Mouse (Mus musculus) hindbrain, embryonic 15.5 days (tissue): Measurements from ENCODE around the gene Sesn1. TPM values are rescaled to one million over a fixed set of nuclear protein-coding genes. Genes with fewer than 3 reads are reported as not detected.
A peak's percentile ranks its signal among the peaks of the same experiment; 100 is the strongest.

ENCODE experiments used
- ATAC-seq: fragments of 200-750 bp; cut with Nextera tagmentation; 2 replicates; pipeline ENCODE4 v1.8.0; 2017; ENCODE audit warnings: low read depth, moderate number of reproducible peaks, moderate TSS enrichment; ENCODE audit not compliant: low FRiP score
- H3K27ac ChIP-seq: fragments of 300-500 bp; sonication (generic); replicated peaks from 2 replicates; pipeline ENCODE4 v1.5.1; 2015; ENCODE audit warnings: mild to moderate bottlenecking, inconsistent platforms
- H3K27me3 ChIP-seq: fragments of 300-500 bp; sonication (generic); 2 replicates; pipeline ENCODE4 v1.6.1; 2015; ENCODE audit warnings: control low read depth, inconsistent platforms
- H3K36me3 ChIP-seq: fragments of 300-500 bp; sonication (generic); 2 replicates; pipeline ENCODE4 v1.6.1; 2015; ENCODE audit warnings: control low read depth, inconsistent platforms
- H3K4me1 ChIP-seq: fragments of 300-500 bp; sonication (generic); replicated peaks from 2 replicates; pipeline ENCODE4 v1.6.1; 2015; ENCODE audit warnings: control low read depth, inconsistent platforms
- H3K4me2 ChIP-seq: fragments of 300-500 bp; sonication (generic); 2 replicates; pipeline ENCODE4 v1.6.1; 2015; ENCODE audit warnings: moderate library complexity, mild to moderate bottlenecking, inconsistent platforms
- H3K4me3 ChIP-seq: fragments of 300-500 bp; sonication (generic); 2 replicates; pipeline ENCODE4 v1.5.1; 2015; ENCODE audit warnings: mild to moderate bottlenecking, inconsistent platforms
- H3K9ac ChIP-seq: fragments of 300-500 bp; sonication (generic); 2 replicates; pipeline ENCODE4 v1.6.1; 2015; ENCODE audit warnings: inconsistent platforms
- H3K9me3 ChIP-seq: fragments of 300-500 bp; sonication (generic); 2 replicates; pipeline ENCODE4 v1.6.1; 2016; ENCODE audit warnings: control low read depth, inconsistent platforms
- WGBS: fragments of 180-500 bp; shearing (Covaris S2); methylation state at CpG from one replicate; pipeline ENCODE4 v1.1.7; 2015; 5-methylcytosine and 5-hydroxymethylcytosine counted together
- polyA plus RNA-seq: library from polyadenylated mRNA; unstranded; fragments of >200 nt; fragmentation: Nextera tagmentation; extraction: Ambion mirVana; gene quantifications from 2 replicates; pipeline ENCODE4 v1.2.1, GENCODE M21; 2015

Sesn1 gene
- polyA plus RNA-seq, 1 experiment from 2014 or later, result 37.4 TPM

GRCm38 (mm10) chr10:41879675-41880074 lies 69.9 kb downstream of the Sesn1 start:
- ATAC-seq, result no peak
- WGBS, result 87% methylated on average over 1 of the region's 1 CpGs

GRCm38 (mm10) chr10:41880206-41880605 lies 70.5 kb downstream of the Sesn1 start:
- H3K4me2 ChIP-seq, result no peak overlapping the region
- H3K27me3 ChIP-seq, result no peaks in the 10 kb centered on the region
- peaks cover 9% of the 10 kb centered on the region for H3K4me1 ChIP-seq
- no peaks in the 10 kb centered on the region for H3K36me3 ChIP-seq
- no peak for ATAC-seq
- no peak overlapping the region for H3K9ac ChIP-seq
- 41% methylated on average over 4 of the region's 4 CpGs for WGBS
- no peak overlapping the region for H3K27ac ChIP-seq
- no peaks in the 10 kb centered on the region for H3K9me3 ChIP-seq
- no peak overlapping the region for H3K4me3 ChIP-seq

More at GRCm38 (mm10) chr10:41879675-41880074, 69.9 kb downstream of the Sesn1 start:
- H3K4me2 ChIP-seq, result no peak overlapping the region
- no peak overlapping the region for H3K27ac ChIP-seq
- no peak overlapping the region for H3K4me3 ChIP-seq
- H3K4me1 ChIP-seq, result peaks cover 9% of the 10 kb centered on the region
- H3K9me3 ChIP-seq, result no peaks in the 10 kb centered on the region
- no peaks in the 10 kb centered on the region for H3K27me3 ChIP-seq
- H3K9ac ChIP-seq, result no peak overlapping the region
- H3K36me3 ChIP-seq, result no peaks in the 10 kb centered on the region

- Histone ChIP-seq H3K4me2 (no peak overlapping the region), H3K36me3 (no peaks in the 10 kb centered on the region), H3K9me3 (no peaks in the 10 kb centered on the region), H3K4me3 (no peak overlapping the region), H3K9ac (no peak overlapping the region), H3K27ac (no peak overlapping the region), H3K27me3 (no peaks in the 10 kb centered on the region), H3K4me1 (peaks cover 9% of the 10 kb centered on the region)
- ATAC-seq, result no peak
- WGBS, result 5% methylated on average over 1 of the region's 1 CpGs
These were observed 71.0 kb downstream of the Sesn1 start for GRCm38 (mm10) chr10:41880777-41881176.

GRCm38 (mm10) chr10:41881438-41881837 lies 71.7 kb downstream of the Sesn1 start:
- H3K36me3 ChIP-seq, result no peaks in the 10 kb centered on the region
- no peaks in the 10 kb centered on the region for H3K9me3 ChIP-seq
- ATAC-seq, result no peak
- H3K27me3 ChIP-seq, result no peaks in the 10 kb centered on the region
- H3K4me2 ChIP-seq, result no peak overlapping the region
- no peak overlapping the region for H3K9ac ChIP-seq
- 13% methylated on average over 4 of the region's 4 CpGs for WGBS
- H3K4me3 ChIP-seq, result no peak overlapping the region
- no peak overlapping the region for H3K27ac ChIP-seq
- peaks cover 10% of the 10 kb centered on the region for H3K4me1 ChIP-seq

- H3K9ac ChIP-seq, result no peak overlapping the region
- WGBS, result 52% methylated on average over 8 of the region's 8 CpGs
- H3K4me3 ChIP-seq, result no peak overlapping the region
- no peak for ATAC-seq
- peak overlapping the region; percentile 38; the same call in 1 of the 2 replicates for H3K27ac ChIP-seq
- no peaks in the 10 kb centered on the region for H3K9me3 ChIP-seq
- no peaks in the 10 kb centered on the region for H3K27me3 ChIP-seq
- no peaks in the 10 kb centered on the region for H3K36me3 ChIP-seq
- peaks cover 27% of the 10 kb centered on the region for H3K4me1 ChIP-seq
- no peak overlapping the region for H3K4me2 ChIP-seq
These were observed 74.2 kb downstream of the Sesn1 start for GRCm38 (mm10) chr10:41883741-41884575.

- Histone ChIP-seq H3K36me3 (no peaks in the 10 kb centered on the region), H3K27ac (peak overlapping the region; percentile 91), H3K9me3 (no peaks in the 10 kb centered on the region), H3K4me2 (peak overlapping the region; percentile 61), H3K27me3 (no peaks in the 10 kb centered on the region), H3K4me1 (peaks cover 27% of the 10 kb centered on the region), H3K4me3 (peak overlapping the region; percentile 56), H3K9ac (peak overlapping the region; percentile 72)
- under 1% methylated on average over 54 of the region's 65 CpGs for WGBS
- ATAC-seq, result peak; percentile 98
These were observed 77.5 kb downstream of the Sesn1 start for GRCm38 (mm10) chr10:41887080-41887821.

GRCm38 (mm10) chr10:41888365-41888941 lies 78.7 kb downstream of the Sesn1 start:
- WGBS, result 37% methylated on average over 4 of the region's 4 CpGs
- H3K27ac ChIP-seq, result peak overlapping the region; percentile 91

GRCm38 (mm10) chr10:41889566-41889965 lies 79.8 kb downstream of the Sesn1 start:
- 74% methylated on average over 5 of the region's 5 CpGs for WGBS
- Histone ChIP-seq H3K9ac (no peak overlapping the region), H3K9me3 (no peaks in the 10 kb centered on the region), H3K27me3 (no peaks in the 10 kb centered on the region), H3K36me3 (no peaks in the 10 kb centered on the region), H3K27ac (no peak overlapping the region), H3K4me2 (no peak overlapping the region), H3K4me1 (peaks cover 37% of the 10 kb centered on the region), H3K4me3 (no peak overlapping the region)
- ATAC-seq, result no peak

More at GRCm38 (mm10) chr10:41888365-41888941, 78.7 kb downstream of the Sesn1 start:
- peak overlapping the region; percentile 61 for H3K4me2 ChIP-seq
- no peaks in the 10 kb centered on the region for H3K36me3 ChIP-seq
- no peaks in the 10 kb centered on the region for H3K9me3 ChIP-seq
- peaks cover 27% of the 10 kb centered on the region for H3K4me1 ChIP-seq
- no peak for ATAC-seq
- H3K4me3 ChIP-seq, result peak overlapping the region; percentile 56
- H3K27me3 ChIP-seq, result no peaks in the 10 kb centered on the region
- peak overlapping the region; percentile 72; the same call in 1 of the 2 replicates for H3K9ac ChIP-seq

- Histone ChIP-seq H3K9me3 (no peaks in the 10 kb centered on the region), H3K36me3 (no peaks in the 10 kb centered on the region), H3K4me2 (no peak overlapping the region), H3K27me3 (no peaks in the 10 kb centered on the region), H3K9ac (no peak overlapping the region), H3K4me1 (peaks cover 37% of the 10 kb centered on the region), H3K4me3 (no peak overlapping the region), H3K27ac (no peak overlapping the region)
- no peak for ATAC-seq
These were observed 80.8 kb downstream of the Sesn1 start for GRCm38 (mm10) chr10:41890537-41890936.

- WGBS, result 89% methylated on average over 4 of the region's 4 CpGs
- no peak overlapping the region for H3K4me3 ChIP-seq
- H3K27me3 ChIP-seq, result no peaks in the 10 kb centered on the region
- H3K4me2 ChIP-seq, result no peak overlapping the region
- 0 out of 2 replicates have a peak, but pooled peaks cover 5% of the 10 kb centered on the region for H3K36me3 ChIP-seq
- no peak for ATAC-seq
- H3K4me1 ChIP-seq, result peaks cover 37% of the 10 kb centered on the region
- H3K27ac ChIP-seq, result no peak overlapping the region
- H3K9me3 ChIP-seq, result no peaks in the 10 kb centered on the region
- H3K9ac ChIP-seq, result no peak overlapping the region
These were observed 81.6 kb downstream of the Sesn1 start for GRCm38 (mm10) chr10:41891312-41891711.

- H3K4me1 ChIP-seq, result peaks cover 20% of the 10 kb centered on the region
- 0 out of 2 replicates have a peak overlapping the region, but pooled peaks have one; percentile 45 for H3K27ac ChIP-seq
- peaks cover 15% of the 10 kb centered on the region for H3K36me3 ChIP-seq
- no peak overlapping the region for H3K4me2 ChIP-seq
- H3K9me3 ChIP-seq, result no peaks in the 10 kb centered on the region
- no peak for ATAC-seq
- H3K4me3 ChIP-seq, result no peak overlapping the region
- H3K27me3 ChIP-seq, result no peaks in the 10 kb centered on the region
- no peak overlapping the region for H3K9ac ChIP-seq
- 62% methylated on average over 4 of the region's 4 CpGs for WGBS
These were observed 84.0 kb downstream of the Sesn1 start for GRCm38 (mm10) chr10:41893433-41894411.
